Mouse (Mus musculus) cerebellum, adult 2 months (tissue): ENCODE data around the gene Pdlim5. TPM values are rescaled to one million over a fixed set of nuclear protein-coding genes. Genes with fewer than 3 reads are reported as not detected.

Source experiments
- DNase-seq, 2 experiments: peaks; one replicate each; pipeline ENCODE4 v3.0.0; 2021
- H3K27ac ChIP-seq: fragments of 200-500 bp; 2 replicates; pipeline ENCODE4 v1.5.1; 2012; ENCODE audit warnings: low read length, control low read depth, inconsistent platforms; ENCODE audit not compliant: insufficient read depth
- H3K27me3 ChIP-seq: fragments of 200-500 bp; 2 replicates; pipeline ENCODE4 v1.6.1; 2012; ENCODE audit warnings: inconsistent platforms, mild to moderate bottlenecking, low read length, moderate library complexity; ENCODE audit not compliant: control insufficient read depth, insufficient read depth
- H3K4me1 ChIP-seq: fragments of 200-500 bp; 2 replicates; pipeline ENCODE4 v1.6.1; 2011; ENCODE audit warnings: low read length; ENCODE audit not compliant: control insufficient read depth, insufficient read depth
- H3K4me3 ChIP-seq: fragments of 200-500 bp; replicated peaks from 2 replicates; pipeline ENCODE3; 2011; ENCODE audit warnings: mild to moderate bottlenecking, low read depth, low read length, control low read depth; ENCODE audit not compliant: insufficient read depth
- CTCF ChIP-seq: fragments of 200-500 bp; IDR thresholded peaks from 2 replicates; pipeline ENCODE4 v1.5.1; 2011; ENCODE audit warnings: low read depth, mild to moderate bottlenecking, control low read depth, low read length, moderate library complexity, borderline replicate concordance; ENCODE audit not compliant: insufficient read depth
- POLR2A ChIP-seq: fragments of 200-500 bp; IDR thresholded peaks from 2 replicates; pipeline ENCODE4 v1.6.1; 2011; ENCODE audit warnings: low read length, control low read depth, borderline replicate concordance; ENCODE audit not compliant: insufficient read depth
- WGBS: fragments of 180-500 bp; shearing (Covaris S2); methylation state at CpG from one replicate; pipeline ENCODE4 v1.1.7; 2018; 5-methylcytosine and 5-hydroxymethylcytosine counted together
- polyA plus RNA-seq: library from polyadenylated mRNA; depleted of rRNA; stranded (reverse); fragments of >200 nt; gene quantifications from 2 replicates; pipeline ENCODE4 v1.2.3, GENCODE M21; 2012

Gene Pdlim5
- polyA plus RNA-seq, 1 experiment = 15.7 TPM

- no peaks in the 10 kb centered on the region for H3K27me3 ChIP-seq
- TF ChIP-seq POLR2A = no peak
- TF ChIP-seq CTCF = no peak
- H3K4me3 ChIP-seq = no peak overlapping the region
- 73% methylated on average over 5 of the region's 5 CpGs for WGBS
- no peak for DNase-seq
- H3K4me1 ChIP-seq = no peaks in the 10 kb centered on the region
- H3K27ac ChIP-seq = no peak overlapping the region
These were observed 4.0 kb downstream of the Pdlim5 start for GRCm38 (mm10) chr3:142391531-142391930.

- no peak for DNase-seq
- Histone ChIP-seq H3K4me3 (no peak overlapping the region), H3K27me3 (no peaks in the 10 kb centered on the region), H3K4me1 (no peaks in the 10 kb centered on the region), H3K27ac (no peak overlapping the region)
- no peak for TF ChIP-seq CTCF
- TF ChIP-seq POLR2A = no peak
- WGBS = 31% methylated on average over 2 of the region's 2 CpGs
These were observed 5.2 kb downstream of the Pdlim5 start for GRCm38 (mm10) chr3:142390288-142390687.

GRCm38 (mm10) chr3:142388189-142388588 lies 7.3 kb downstream of the Pdlim5 start:
- Histone ChIP-seq H3K27ac (no peak overlapping the region), H3K27me3 (no peaks in the 10 kb centered on the region), H3K4me3 (no peak overlapping the region), H3K4me1 (no peaks in the 10 kb centered on the region)
- 80% methylated on average over 4 of the region's 4 CpGs for WGBS
- TF ChIP-seq CTCF (no peak), POLR2A (no peak)
- DNase-seq = no peak

- H3K27me3 ChIP-seq = no peaks in the 10 kb centered on the region
- H3K27ac ChIP-seq = no peak overlapping the region
- no peak overlapping the region for H3K4me3 ChIP-seq
- TF ChIP-seq POLR2A (no peak), CTCF (no peak)
- H3K4me1 ChIP-seq = no peaks in the 10 kb centered on the region
- no peak for DNase-seq
- 98% methylated on average over 4 of the region's 4 CpGs for WGBS
These were observed 9.0 kb downstream of the Pdlim5 start for GRCm38 (mm10) chr3:142386505-142386904.

GRCm38 (mm10) chr3:142385690-142386089 lies 9.8 kb downstream of the Pdlim5 start:
- no peak overlapping the region for H3K4me3 ChIP-seq
- H3K27ac ChIP-seq = no peak overlapping the region
- no peak for DNase-seq
- no peaks in the 10 kb centered on the region for H3K27me3 ChIP-seq
- TF ChIP-seq CTCF = no peak
- TF ChIP-seq POLR2A = no peak
- no peaks in the 10 kb centered on the region for H3K4me1 ChIP-seq
- WGBS = 97% methylated on average over 2 of the region's 2 CpGs

GRCm38 (mm10) chr3:142376638-142377037 lies 18.9 kb downstream of the Pdlim5 start:
- TF ChIP-seq CTCF (no peak), POLR2A (no peak)
- no peak overlapping the region for H3K27ac ChIP-seq
- 97% methylated on average over 1 of the region's 1 CpGs for WGBS
- no peak for DNase-seq
- H3K27me3 ChIP-seq = no peaks in the 10 kb centered on the region
- H3K4me1 ChIP-seq = no peaks in the 10 kb centered on the region
- H3K4me3 ChIP-seq = no peak overlapping the region

- H3K4me3 ChIP-seq = no peak overlapping the region
- no peaks in the 10 kb centered on the region for H3K27me3 ChIP-seq
- H3K27ac ChIP-seq = no peak overlapping the region
- no peak for DNase-seq
- TF ChIP-seq POLR2A (no peak), CTCF (no peak)
- no peaks in the 10 kb centered on the region for H3K4me1 ChIP-seq
- 74% methylated on average over 1 of the region's 1 CpGs for WGBS
These were observed 20.4 kb downstream of the Pdlim5 start for GRCm38 (mm10) chr3:142375106-142375505.

- DNase-seq = no peak
- H3K27ac ChIP-seq = no peak overlapping the region
- H3K4me3 ChIP-seq = no peak overlapping the region
- no peak for TF ChIP-seq CTCF
- TF ChIP-seq POLR2A = no peak
- H3K27me3 ChIP-seq = no peaks in the 10 kb centered on the region
- WGBS = 95% methylated on average over 6 of the region's 6 CpGs
- no peaks in the 10 kb centered on the region for H3K4me1 ChIP-seq
These were observed 22.9 kb downstream of the Pdlim5 start for GRCm38 (mm10) chr3:142372465-142373147.
